Mouse (Mus musculus) adrenal gland (tissue): ENCODE measurements around the gene Ucp2.

Source experiments
- intact Hi-C: fragments of 180-260 bp; cut with DNase I; formaldehyde crosslinking; loops from one replicate; pipeline ENCODE4 v1.15.1; 2025
- long read RNA-seq, 2 experiments: library from polyadenylated mRNA; unstranded; transcript quantifications; one replicate each; pipeline ENCODE4 v2.0.0; 2020; ENCODE audit warnings: borderline replicate concordance in 1 of 2; ENCODE audit not compliant: insufficient replicate concordance in 1 of 2

Ucp2 gene
- long read RNA-seq, experiment 1, transcript Ucp2-202 (8 exons, 3,988 nt) = major isoform, 26 of 39 reads
- long read RNA-seq, experiment 1, partial matches to known transcripts = 13 of 39 reads
- long read RNA-seq, experiment 1, other reads (novel, unspliced or antisense) = 0 of 39 reads
- long read RNA-seq, experiment 2, transcript Ucp2-202 (8 exons, 3,988 nt) = major isoform, 28 of 47 reads
- long read RNA-seq, experiment 2, partial matches to known transcripts = 17 of 47 reads
- long read RNA-seq, experiment 2, other reads (novel, unspliced or antisense) = 2 of 47 reads

GRCm38 (mm10) chr7:100493117-100493483 lies at the start of gene Ucp2:
TSS of gene Ucp2 (plus strand) at chr7:100493337.
- intact Hi-C loops = loop anchor here (5.0 kb wide), 1 partner anchor 61 kb away; no protein-coding TSS in a partner anchor

GRCm38 (mm10) chr7:100443728-100444127 lies 49.4 kb upstream of the Ucp2 start:
- intact Hi-C loops = no loop called here

- intact Hi-C loops = no loop called here
These were observed 46.9 kb upstream of the Ucp2 start for GRCm38 (mm10) chr7:100446271-100446670.

GRCm38 (mm10) chr7:100448530-100448929 lies 44.6 kb upstream of the Ucp2 start:
- intact Hi-C loops = no loop called here

- intact Hi-C loops = no loop called here
These were observed 44.2 kb upstream of the Ucp2 start for GRCm38 (mm10) chr7:100448985-100449384.

GRCm38 (mm10) chr7:100458153-100458552 lies 35.0 kb upstream of the Ucp2 start:
- intact Hi-C loops = no loop called here

- intact Hi-C loops = no loop called here
These were observed 33.3 kb upstream of the Ucp2 start for GRCm38 (mm10) chr7:100459862-100460261.

GRCm38 (mm10) chr7:100461621-100462151 lies 31.5 kb upstream of the Ucp2 start:
- intact Hi-C loops = no loop called here

GRCm38 (mm10) chr7:100463194-100463593 lies 29.9 kb upstream of the Ucp2 start:
- intact Hi-C loops = no loop called here

GRCm38 (mm10) chr7:100463757-100464156 lies 29.4 kb upstream of the Ucp2 start:
- intact Hi-C loops = no loop called here

GRCm38 (mm10) chr7:100464248-100464647 lies 28.9 kb upstream of the Ucp2 start:
- intact Hi-C loops = no loop called here

GRCm38 (mm10) chr7:100465248-100465647 lies 27.9 kb upstream of the Ucp2 start:
- intact Hi-C loops = no loop called here

- intact Hi-C loops = no loop called here
These were observed 27.4 kb upstream of the Ucp2 start for GRCm38 (mm10) chr7:100465656-100466309.

- intact Hi-C loops = no loop called here
These were observed 26.2 kb upstream of the Ucp2 start for GRCm38 (mm10) chr7:100466781-100467510.

GRCm38 (mm10) chr7:100468761-100469160 lies 24.4 kb upstream of the Ucp2 start:
- intact Hi-C loops = no loop called here

- intact Hi-C loops = no loop called here
These were observed 23.6 kb upstream of the Ucp2 start for GRCm38 (mm10) chr7:100469502-100469901.

- intact Hi-C loops = no loop called here
These were observed 22.2 kb upstream of the Ucp2 start for GRCm38 (mm10) chr7:100470796-100471406.

- intact Hi-C loops = no loop called here
These were observed 21.7 kb upstream of the Ucp2 start for GRCm38 (mm10) chr7:100471407-100471797.

- intact Hi-C loops = no loop called here
These were observed 20.4 kb upstream of the Ucp2 start, which contains the start of gene Ucp3 for GRCm38 (mm10) chr7:100472777-100473176. TSS of gene Ucp3 (plus strand) at chr7:100472990.

GRCm38 (mm10) chr7:100473846-100474454 lies 19.2 kb upstream of the Ucp2 start:
- intact Hi-C loops = no loop called here

- intact Hi-C loops = no loop called here
These were observed 18.5 kb upstream of the Ucp2 start for GRCm38 (mm10) chr7:100474680-100475079.
